Mouse (Mus musculus): Measurements from ENCODE around the gene Lrrc45. TPM values are rescaled to one million over a fixed set of nuclear protein-coding genes. Genes with fewer than 3 reads are reported as not detected.

Lrrc45 gene
- polyA plus RNA-seq, 1 experiment: 23.9 TPM

DNA sequence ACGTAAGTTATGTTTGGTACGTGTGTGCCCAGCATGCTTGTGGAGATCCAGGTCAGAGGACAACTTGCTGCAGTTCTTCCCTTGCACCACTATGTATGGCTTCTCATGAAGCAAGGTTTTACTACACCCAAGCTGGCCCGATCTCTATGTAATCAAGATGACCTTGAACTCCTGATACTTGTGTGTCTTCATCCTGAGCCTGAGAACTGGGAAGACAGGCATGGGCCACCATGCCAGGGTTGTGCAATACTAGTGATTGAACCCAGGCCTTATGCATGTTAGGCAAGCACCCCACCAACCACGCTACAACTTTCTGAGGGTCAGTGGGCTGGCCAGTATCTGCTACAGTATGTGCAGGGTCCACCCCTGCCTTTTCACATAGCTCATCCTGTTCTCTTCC is 36.8 kb upstream of the Lrrc45 start:
- TF ChIP-seq CTCF (IDR thresholded peaks at IDR 0.05; ENCODE audit: extremely low read depth, insufficient read length, insufficient replicate concordance, low read depth, low read length) (no peak), POLR2A (IDR thresholded peaks at IDR 0.05; ENCODE audit: low read depth, low read length) (no peak)
- Histone ChIP-seq H3K4me3 (ENCODE audit: low read depth, low read length) (no peak overlapping the region), H3K4me1 (ENCODE audit: control insufficient read depth, insufficient read depth, insufficient read length, low read length) (peaks cover 25% of the 10 kb centered on the region), H3K36me3 (ENCODE audit: control insufficient read depth, insufficient read depth, low read length) (peaks cover 22% of the 10 kb centered on the region), H3K27ac (ENCODE audit: insufficient read depth, low read depth, low read length) (no peak overlapping the region), H3K27me3 (ENCODE audit: control insufficient read depth, insufficient read depth, low read length) (no peaks in the 10 kb centered on the region)
- 83% methylated on average over 4 of the region's 4 CpGs for WGBS

DNA sequence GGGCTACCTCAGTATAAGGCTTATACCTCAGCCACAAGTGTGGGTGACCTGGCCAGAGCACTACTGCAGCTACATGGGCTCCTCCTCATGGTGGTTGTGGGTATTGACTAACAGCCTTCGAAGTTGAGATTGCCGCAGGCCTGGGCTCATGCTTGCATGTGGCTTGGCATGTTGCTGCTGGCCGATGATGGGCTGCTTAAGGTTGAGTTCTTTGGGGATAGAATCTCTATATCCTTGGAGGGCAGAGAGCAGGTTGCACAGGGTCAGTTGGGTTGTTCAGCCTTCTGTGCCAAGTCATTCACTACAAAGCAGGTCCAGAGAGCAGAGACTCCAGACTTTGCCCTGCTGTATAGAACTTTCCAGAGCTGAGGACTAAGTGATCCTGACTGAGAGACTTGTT is 33.8 kb upstream of the Lrrc45 start:
- H3K4me1 ChIP-seq (ENCODE audit: control insufficient read depth, insufficient read depth, insufficient read length, low read length): peaks cover 21% of the 10 kb centered on the region
- peak; percentile 46; the same call in 1 of the 2 replicates for TF ChIP-seq CTCF (IDR thresholded peaks at IDR 0.05; ENCODE audit: extremely low read depth, insufficient read length, insufficient replicate concordance, low read depth, low read length)
- no peak for TF ChIP-seq POLR2A (IDR thresholded peaks at IDR 0.05; ENCODE audit: low read depth, low read length)
- peak overlapping the region; percentile 90 for H3K27ac ChIP-seq (ENCODE audit: insufficient read depth, low read depth, low read length)
- no peaks in the 10 kb centered on the region for H3K27me3 ChIP-seq (ENCODE audit: control insufficient read depth, insufficient read depth, low read length)
- 42% methylated on average over 3 of the region's 3 CpGs for WGBS
- peaks cover 35% of the 10 kb centered on the region for H3K36me3 ChIP-seq (ENCODE audit: control insufficient read depth, insufficient read depth, low read length)
- H3K4me3 ChIP-seq (ENCODE audit: low read depth, low read length): no peak overlapping the region

DNA sequence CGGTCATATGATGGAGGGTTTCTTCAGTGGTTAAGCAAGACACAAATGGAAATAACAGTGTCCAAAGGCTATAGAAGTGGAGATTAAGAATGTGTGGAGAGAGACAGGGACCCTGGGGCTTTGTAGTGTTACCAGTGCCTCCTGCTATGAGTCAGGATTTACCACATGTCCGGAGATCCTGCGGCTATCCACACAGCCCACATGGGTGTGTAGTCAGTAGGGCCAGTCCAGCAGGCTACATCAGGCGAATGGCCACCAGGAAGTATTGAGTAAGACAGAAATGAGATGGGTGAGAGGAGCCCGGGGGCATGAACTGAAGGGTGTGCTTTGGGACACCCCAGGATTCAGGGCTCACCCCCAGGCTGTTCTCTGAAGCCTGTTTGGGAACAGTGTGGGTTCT is 31.0 kb upstream of the Lrrc45 start:
- peaks cover 16% of the 10 kb centered on the region for H3K4me1 ChIP-seq (ENCODE audit: control insufficient read depth, insufficient read depth, insufficient read length, low read length)
- H3K27ac ChIP-seq (ENCODE audit: insufficient read depth, low read depth, low read length): no peak overlapping the region
- 94% methylated on average over 5 of the region's 5 CpGs for WGBS
- H3K36me3 ChIP-seq (ENCODE audit: control insufficient read depth, insufficient read depth, low read length): peaks cover 54% of the 10 kb centered on the region
- H3K4me3 ChIP-seq (ENCODE audit: low read depth, low read length): no peak overlapping the region
- TF ChIP-seq POLR2A (IDR thresholded peaks at IDR 0.05; ENCODE audit: low read depth, low read length): no peak
- no peak for TF ChIP-seq CTCF (IDR thresholded peaks at IDR 0.05; ENCODE audit: extremely low read depth, insufficient read length, insufficient replicate concordance, low read depth, low read length)
- no peaks in the 10 kb centered on the region for H3K27me3 ChIP-seq (ENCODE audit: control insufficient read depth, insufficient read depth, low read length)

DNA sequence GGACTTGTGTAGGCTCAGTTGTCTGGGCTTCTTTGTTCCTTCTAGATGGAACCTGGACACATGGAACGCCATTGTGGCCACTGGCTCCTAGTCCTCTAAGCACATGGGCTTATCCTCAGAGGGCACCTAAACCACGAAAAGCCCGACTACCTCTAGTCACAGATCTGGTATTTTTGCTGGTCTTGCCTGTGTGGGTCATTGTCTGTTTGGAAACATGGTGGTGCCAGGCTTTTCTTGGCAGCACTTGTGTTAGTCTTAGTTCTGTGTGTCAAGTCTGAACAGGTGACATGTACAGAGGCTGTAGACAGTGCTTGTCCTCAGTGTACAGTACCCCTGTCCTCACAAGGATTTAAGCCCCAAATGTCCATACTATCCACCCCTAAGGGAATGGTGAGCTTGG is 30.2 kb upstream of the Lrrc45 start:
- H3K36me3 ChIP-seq (ENCODE audit: control insufficient read depth, insufficient read depth, low read length): peaks cover 51% of the 10 kb centered on the region
- H3K27me3 ChIP-seq (ENCODE audit: control insufficient read depth, insufficient read depth, low read length): no peaks in the 10 kb centered on the region
- WGBS: 95% methylated on average over 3 of the region's 3 CpGs
- no peak overlapping the region for H3K4me3 ChIP-seq (ENCODE audit: low read depth, low read length)
- no peak for TF ChIP-seq POLR2A (IDR thresholded peaks at IDR 0.05; ENCODE audit: low read depth, low read length)
- no peak for TF ChIP-seq CTCF (IDR thresholded peaks at IDR 0.05; ENCODE audit: extremely low read depth, insufficient read length, insufficient replicate concordance, low read depth, low read length)
- H3K4me1 ChIP-seq (ENCODE audit: control insufficient read depth, insufficient read depth, insufficient read length, low read length): peaks cover 16% of the 10 kb centered on the region
- H3K27ac ChIP-seq (ENCODE audit: insufficient read depth, low read depth, low read length): no peak overlapping the region

DNA sequence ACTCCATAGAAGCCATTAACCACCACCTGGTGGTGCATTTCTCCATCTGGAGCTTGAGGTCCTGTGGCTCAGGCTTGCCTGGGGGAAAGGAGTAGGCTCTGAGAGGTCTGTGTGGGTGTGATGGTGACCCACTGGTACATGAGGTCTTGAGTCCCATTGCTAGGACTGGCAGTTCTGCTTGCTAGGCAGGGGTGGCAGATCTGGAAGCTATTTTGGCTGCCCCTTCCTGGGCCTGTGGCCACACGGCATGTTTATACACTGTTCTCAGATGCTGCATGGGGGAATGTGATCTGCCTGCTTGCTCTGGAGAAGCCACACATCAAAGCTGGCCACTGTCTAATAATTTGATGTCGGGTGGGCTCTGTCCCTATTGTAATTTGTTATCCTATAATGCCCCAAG is 29.6 kb upstream of the Lrrc45 start:
- Histone ChIP-seq H3K27me3 (ENCODE audit: control insufficient read depth, insufficient read depth, low read length) (no peaks in the 10 kb centered on the region), H3K4me1 (ENCODE audit: control insufficient read depth, insufficient read depth, insufficient read length, low read length) (peaks cover 16% of the 10 kb centered on the region), H3K36me3 (ENCODE audit: control insufficient read depth, insufficient read depth, low read length) (peaks cover 53% of the 10 kb centered on the region), H3K27ac (ENCODE audit: insufficient read depth, low read depth, low read length) (no peak overlapping the region), H3K4me3 (ENCODE audit: low read depth, low read length) (no peak overlapping the region)
- WGBS: 92% methylated on average over 2 of the region's 2 CpGs
- TF ChIP-seq POLR2A (IDR thresholded peaks at IDR 0.05; ENCODE audit: low read depth, low read length): no peak
- no peak for TF ChIP-seq CTCF (IDR thresholded peaks at IDR 0.05; ENCODE audit: extremely low read depth, insufficient read length, insufficient replicate concordance, low read depth, low read length)

DNA sequence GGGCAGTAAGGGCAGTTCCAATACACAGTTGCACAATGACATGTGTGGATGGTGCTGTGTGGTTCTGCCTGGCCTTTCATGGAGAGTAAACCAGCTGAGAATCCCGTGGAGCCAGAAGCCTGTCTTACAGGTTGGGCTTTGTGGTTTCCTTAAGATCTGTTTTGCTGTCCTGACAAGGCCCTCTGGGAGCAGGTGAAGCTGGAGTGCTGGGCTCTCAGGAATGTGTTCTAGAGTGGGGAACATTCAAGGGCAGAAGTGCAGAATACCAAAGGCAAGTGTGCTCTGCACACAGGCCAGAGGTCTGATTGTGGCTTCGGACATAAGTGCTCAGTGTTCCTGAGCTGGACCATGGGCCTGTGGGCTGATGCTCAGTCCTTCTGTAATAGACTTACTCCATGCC is 29.1 kb upstream of the Lrrc45 start:
- H3K27ac ChIP-seq (ENCODE audit: insufficient read depth, low read depth, low read length): no peak overlapping the region
- H3K36me3 ChIP-seq (ENCODE audit: control insufficient read depth, insufficient read depth, low read length): peaks cover 59% of the 10 kb centered on the region
- no peak overlapping the region for H3K4me3 ChIP-seq (ENCODE audit: low read depth, low read length)
- WGBS: 84% methylated on average over 2 of the region's 2 CpGs
- no peaks in the 10 kb centered on the region for H3K27me3 ChIP-seq (ENCODE audit: control insufficient read depth, insufficient read depth, low read length)
- peaks cover 13% of the 10 kb centered on the region; the same call in 1 of the 2 replicates for H3K4me1 ChIP-seq (ENCODE audit: control insufficient read depth, insufficient read depth, insufficient read length, low read length)
- TF ChIP-seq POLR2A (IDR thresholded peaks at IDR 0.05; ENCODE audit: low read depth, low read length): no peak
- TF ChIP-seq CTCF (IDR thresholded peaks at IDR 0.05; ENCODE audit: extremely low read depth, insufficient read length, insufficient replicate concordance, low read depth, low read length): no peak

DNA sequence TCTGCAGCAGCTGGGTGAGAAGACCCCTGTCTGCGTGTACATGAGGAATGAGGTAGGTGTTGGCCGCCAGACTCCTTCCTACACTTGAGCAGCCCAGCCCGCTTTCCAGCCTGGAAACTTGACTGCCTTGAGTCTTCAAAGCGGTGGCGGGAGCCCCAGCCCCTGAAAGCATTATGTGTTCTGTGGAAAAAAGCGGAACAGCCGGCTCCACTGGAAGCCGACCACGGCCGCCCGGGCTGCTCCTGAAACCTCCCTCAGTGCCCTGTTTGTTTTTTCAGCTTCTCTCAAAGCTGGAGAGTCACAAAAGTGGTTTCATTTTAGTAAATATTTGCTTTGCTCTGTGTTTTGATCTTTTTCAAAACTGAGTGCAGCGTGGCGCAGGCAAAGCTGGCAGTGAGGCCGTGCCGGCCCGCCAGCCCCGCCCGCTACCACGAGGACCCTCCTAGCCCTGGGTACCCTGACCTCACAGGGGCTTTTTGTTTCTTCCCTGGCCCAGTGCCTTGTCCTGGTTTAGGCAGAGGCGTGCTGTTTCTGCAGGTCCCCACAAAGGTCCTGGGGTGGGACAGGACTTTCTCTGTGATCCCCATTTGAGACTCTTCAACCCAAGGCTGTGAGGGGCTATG is 27.0 kb upstream of the Lrrc45 start:
- WGBS: 89% methylated on average over 20 of the region's 20 CpGs
- no peak for TF ChIP-seq POLR2A (IDR thresholded peaks at IDR 0.05; ENCODE audit: low read depth, low read length)
- no peak for TF ChIP-seq CTCF (IDR thresholded peaks at IDR 0.05; ENCODE audit: extremely low read depth, insufficient read length, insufficient replicate concordance, low read depth, low read length)
- Histone ChIP-seq H3K36me3 (ENCODE audit: control insufficient read depth, insufficient read depth, low read length) (peaks cover 56% of the 10 kb centered on the region), H3K4me3 (ENCODE audit: low read depth, low read length) (no peak overlapping the region), H3K27ac (ENCODE audit: insufficient read depth, low read depth, low read length) (no peak overlapping the region), H3K4me1 (ENCODE audit: control insufficient read depth, insufficient read depth, insufficient read length, low read length) (no peaks in the 10 kb centered on the region; the same call in 1 of the 2 replicates), H3K27me3 (ENCODE audit: control insufficient read depth, insufficient read depth, low read length) (no peaks in the 10 kb centered on the region)

Measured in small intestine, adult 2 months (tissue).